Mouse (Mus musculus): ENCODE results near the gene Gm3138. TPM values are rescaled to one million over a fixed set of nuclear protein-coding genes. Genes with fewer than 3 reads are reported as not detected.

Gene Gm3138
- polyA plus RNA-seq (2014; fragmentation: Illumina TruSeq; extraction: RNeasy Lipid Tissue Mini Kit (QIAGEN cat#74804); ENCODE audit: low read depth, low replicate concordance), result not detected

GRCm38 (mm10) chr14:4249331-4249730 lies at the start of gene Gm3138:
TSS of gene Gm3138 (plus strand) at chr14:4249631.

Other genes with a start within 250 kb of the Gm3138 start
- gene Gm5796, start 225.7 kb upstream of the Gm3138 start, polyA plus RNA-seq (2014; fragmentation: Illumina TruSeq; extraction: RNeasy Lipid Tissue Mini Kit (QIAGEN cat#74804); ENCODE audit: low read depth, low replicate concordance), result not detected
- gene Gm3115, start 165.5 kb upstream of the Gm3138 start, polyA plus RNA-seq (2014; fragmentation: Illumina TruSeq; extraction: RNeasy Lipid Tissue Mini Kit (QIAGEN cat#74804); ENCODE audit: low read depth, low replicate concordance), result not detected
- not detected for gene Gm8108, start 139.1 kb upstream of the Gm3138 start, polyA plus RNA-seq (2014; fragmentation: Illumina TruSeq; extraction: RNeasy Lipid Tissue Mini Kit (QIAGEN cat#74804); ENCODE audit: low read depth, low replicate concordance)
- gene Gm3127, start 84.6 kb upstream of the Gm3138 start, polyA plus RNA-seq (2014; fragmentation: Illumina TruSeq; extraction: RNeasy Lipid Tissue Mini Kit (QIAGEN cat#74804); ENCODE audit: low read depth, low replicate concordance), result not detected
- gene Gm2974, start 67.1 kb upstream of the Gm3138 start, polyA plus RNA-seq (2014; fragmentation: Illumina TruSeq; extraction: RNeasy Lipid Tissue Mini Kit (QIAGEN cat#74804); ENCODE audit: low read depth, low replicate concordance), result 0.22 TPM
- gene Gm3149, start 67.7 kb downstream of the Gm3138 start, polyA plus RNA-seq (2014; fragmentation: Illumina TruSeq; extraction: RNeasy Lipid Tissue Mini Kit (QIAGEN cat#74804); ENCODE audit: low read depth, low replicate concordance), result not detected
- not detected for gene 2610042L04Rik, start 85.1 kb downstream of the Gm3138 start, polyA plus RNA-seq (2014; fragmentation: Illumina TruSeq; extraction: RNeasy Lipid Tissue Mini Kit (QIAGEN cat#74804); ENCODE audit: low read depth, low replicate concordance)
- not detected for gene Gm3159, start 147.9 kb downstream of the Gm3138 start, polyA plus RNA-seq (2014; fragmentation: Illumina TruSeq; extraction: RNeasy Lipid Tissue Mini Kit (QIAGEN cat#74804); ENCODE audit: low read depth, low replicate concordance)
- gene Gm3164, start 165.8 kb downstream of the Gm3138 start, polyA plus RNA-seq (2014; fragmentation: Illumina TruSeq; extraction: RNeasy Lipid Tissue Mini Kit (QIAGEN cat#74804); ENCODE audit: low read depth, low replicate concordance), result 0.88 TPM
- gene Gm3173, start 181.4 kb downstream of the Gm3138 start, polyA plus RNA-seq (2014; fragmentation: Illumina TruSeq; extraction: RNeasy Lipid Tissue Mini Kit (QIAGEN cat#74804); ENCODE audit: low read depth, low replicate concordance), result 3.5 TPM
- not detected for gene Gm3182, start 232.1 kb downstream of the Gm3138 start, polyA plus RNA-seq (2014; fragmentation: Illumina TruSeq; extraction: RNeasy Lipid Tissue Mini Kit (QIAGEN cat#74804); ENCODE audit: low read depth, low replicate concordance)

All from sigmoid colon, adult 10 weeks (tissue).